Mouse (Mus musculus): ENCODE measurements around the gene Prkcb. TPM values are rescaled to one million over a fixed set of nuclear protein-coding genes. Genes with fewer than 3 reads are reported as not detected.

Prkcb gene
- polyA plus RNA-seq, 1 experiment from 2014 or later = 170 TPM

- no peaks in the 10 kb centered on the region for H3K36me3 ChIP-seq (ENCODE audit: control insufficient read depth, insufficient read depth, low read length)
- no peak overlapping the region for H3K9ac ChIP-seq (replicated peaks; ENCODE audit: low read depth, low read length)
- H3K4me1 ChIP-seq (ENCODE audit: control insufficient read depth, insufficient read depth, low read length) = no peaks in the 10 kb centered on the region
- no peak for ATAC-seq (ENCODE audit: low read depth)
- no peaks in the 10 kb centered on the region for H3K9me3 ChIP-seq (ENCODE audit: control insufficient read depth, low read length)
- no peaks in the 10 kb centered on the region for H3K27me3 ChIP-seq (ENCODE audit: control insufficient read depth, insufficient read depth, low read length)
- no peak overlapping the region for H3K4me2 ChIP-seq (ENCODE audit: low read depth, low read length)
- no peak overlapping the region for H3K27ac ChIP-seq (ENCODE audit: low read depth, low read length)
- no peak overlapping the region for H3K4me3 ChIP-seq (ENCODE audit: low read depth, low read length)
- WGBS = 62% methylated on average over 8 of the region's 8 CpGs
These were observed 33.6 kb downstream of the Prkcb start for GRCm38 (mm10) chr7:122322038-122322690.

- Histone ChIP-seq H3K4me2 (ENCODE audit: low read depth, low read length) (no peak overlapping the region), H3K36me3 (ENCODE audit: control insufficient read depth, insufficient read depth, low read length) (no peaks in the 10 kb centered on the region), H3K27ac (ENCODE audit: low read depth, low read length) (no peak overlapping the region), H3K4me3 (ENCODE audit: low read depth, low read length) (no peak overlapping the region), H3K4me1 (ENCODE audit: control insufficient read depth, insufficient read depth, low read length) (no peaks in the 10 kb centered on the region), H3K9ac (replicated peaks; ENCODE audit: low read depth, low read length) (no peak overlapping the region), H3K27me3 (ENCODE audit: control insufficient read depth, insufficient read depth, low read length) (no peaks in the 10 kb centered on the region), H3K9me3 (ENCODE audit: control insufficient read depth, low read length) (no peaks in the 10 kb centered on the region)
- no peak for ATAC-seq (ENCODE audit: low read depth)
- 92% methylated on average over 3 of the region's 3 CpGs for WGBS
These were observed 39.4 kb downstream of the Prkcb start for GRCm38 (mm10) chr7:122327942-122328341.

- H3K9ac ChIP-seq (replicated peaks; ENCODE audit: low read depth, low read length) = no peak overlapping the region
- ATAC-seq (ENCODE audit: low read depth) = no peak
- no peak overlapping the region for H3K4me3 ChIP-seq (ENCODE audit: low read depth, low read length)
- no peak overlapping the region for H3K4me2 ChIP-seq (ENCODE audit: low read depth, low read length)
- no peaks in the 10 kb centered on the region for H3K36me3 ChIP-seq (ENCODE audit: control insufficient read depth, insufficient read depth, low read length)
- H3K27ac ChIP-seq (ENCODE audit: low read depth, low read length) = no peak overlapping the region
- 83% methylated on average over 5 of the region's 5 CpGs for whole genome bisulfite sequencing
- H3K27me3 ChIP-seq (ENCODE audit: control insufficient read depth, insufficient read depth, low read length) = no peaks in the 10 kb centered on the region
- no peaks in the 10 kb centered on the region for H3K9me3 ChIP-seq (ENCODE audit: control insufficient read depth, low read length)
- H3K4me1 ChIP-seq (ENCODE audit: control insufficient read depth, insufficient read depth, low read length) = no peaks in the 10 kb centered on the region
These were observed 39.9 kb downstream of the Prkcb start for GRCm38 (mm10) chr7:122328466-122328865.

GRCm38 (mm10) chr7:122329588-122329987 is 41.0 kb downstream of the Prkcb start:
- Histone ChIP-seq H3K27ac (ENCODE audit: low read depth, low read length) (no peak overlapping the region), H3K4me2 (ENCODE audit: low read depth, low read length) (no peak overlapping the region), H3K27me3 (ENCODE audit: control insufficient read depth, insufficient read depth, low read length) (no peaks in the 10 kb centered on the region), H3K9ac (replicated peaks; ENCODE audit: low read depth, low read length) (no peak overlapping the region), H3K36me3 (ENCODE audit: control insufficient read depth, insufficient read depth, low read length) (no peaks in the 10 kb centered on the region), H3K4me3 (ENCODE audit: low read depth, low read length) (no peak overlapping the region), H3K9me3 (ENCODE audit: control insufficient read depth, low read length) (no peaks in the 10 kb centered on the region), H3K4me1 (ENCODE audit: control insufficient read depth, insufficient read depth, low read length) (no peaks in the 10 kb centered on the region)
- WGBS = 86% methylated on average over 4 of the region's 4 CpGs
- no peak for ATAC-seq (ENCODE audit: low read depth)

GRCm38 (mm10) chr7:122333686-122334085 is 45.1 kb downstream of the Prkcb start:
- ATAC-seq (ENCODE audit: low read depth) = no peak
- no peaks in the 10 kb centered on the region for H3K9me3 ChIP-seq (ENCODE audit: control insufficient read depth, low read length)
- 80% methylated on average over 7 of the region's 7 CpGs for WGBS

GRCm38 (mm10) chr7:122337302-122337701 is 48.8 kb downstream of the Prkcb start:
- Histone ChIP-seq H3K9me3 (ENCODE audit: control insufficient read depth, low read length) (no peaks in the 10 kb centered on the region), H3K36me3 (ENCODE audit: control insufficient read depth, insufficient read depth, low read length) (no peaks in the 10 kb centered on the region), H3K4me2 (ENCODE audit: low read depth, low read length) (no peak overlapping the region), H3K4me3 (ENCODE audit: low read depth, low read length) (no peak overlapping the region), H3K9ac (replicated peaks; ENCODE audit: low read depth, low read length) (no peak overlapping the region), H3K27ac (ENCODE audit: low read depth, low read length) (no peak overlapping the region), H3K4me1 (ENCODE audit: control insufficient read depth, insufficient read depth, low read length) (no peaks in the 10 kb centered on the region), H3K27me3 (ENCODE audit: control insufficient read depth, insufficient read depth, low read length) (no peaks in the 10 kb centered on the region)
- ATAC-seq (ENCODE audit: low read depth) = no peak
- 91% methylated on average over 3 of the region's 3 CpGs for WGBS

More at GRCm38 (mm10) chr7:122333686-122334085, 45.1 kb downstream of the Prkcb start:
- no peak overlapping the region for H3K9ac ChIP-seq (replicated peaks; ENCODE audit: low read depth, low read length)
- no peak overlapping the region for H3K4me2 ChIP-seq (ENCODE audit: low read depth, low read length)
- no peak overlapping the region for H3K27ac ChIP-seq (ENCODE audit: low read depth, low read length)
- H3K36me3 ChIP-seq (ENCODE audit: control insufficient read depth, insufficient read depth, low read length) = no peaks in the 10 kb centered on the region
- no peaks in the 10 kb centered on the region for H3K27me3 ChIP-seq (ENCODE audit: control insufficient read depth, insufficient read depth, low read length)
- H3K4me1 ChIP-seq (ENCODE audit: control insufficient read depth, insufficient read depth, low read length) = no peaks in the 10 kb centered on the region
- no peak overlapping the region for H3K4me3 ChIP-seq (ENCODE audit: low read depth, low read length)

GRCm38 (mm10) chr7:122338055-122338454 is 49.5 kb downstream of the Prkcb start:
- no peak overlapping the region for H3K27ac ChIP-seq (ENCODE audit: low read depth, low read length)
- no peak for ATAC-seq (ENCODE audit: low read depth)

GRCm38 (mm10) chr7:122339476-122339875 is 50.9 kb downstream of the Prkcb start:
- Histone ChIP-seq H3K9ac (replicated peaks; ENCODE audit: low read depth, low read length) (no peak overlapping the region), H3K27ac (ENCODE audit: low read depth, low read length) (no peak overlapping the region), H3K9me3 (ENCODE audit: control insufficient read depth, low read length) (no peaks in the 10 kb centered on the region), H3K4me3 (ENCODE audit: low read depth, low read length) (no peak overlapping the region), H3K27me3 (ENCODE audit: control insufficient read depth, insufficient read depth, low read length) (no peaks in the 10 kb centered on the region), H3K36me3 (ENCODE audit: control insufficient read depth, insufficient read depth, low read length) (no peaks in the 10 kb centered on the region), H3K4me2 (ENCODE audit: low read depth, low read length) (no peak overlapping the region), H3K4me1 (ENCODE audit: control insufficient read depth, insufficient read depth, low read length) (no peaks in the 10 kb centered on the region)
- ATAC-seq (ENCODE audit: low read depth) = no peak
- WGBS = 89% methylated on average over 2 of the region's 2 CpGs

More at GRCm38 (mm10) chr7:122338055-122338454, 49.5 kb downstream of the Prkcb start:
- Histone ChIP-seq H3K4me2 (ENCODE audit: low read depth, low read length) (no peak overlapping the region), H3K27me3 (ENCODE audit: control insufficient read depth, insufficient read depth, low read length) (no peaks in the 10 kb centered on the region), H3K36me3 (ENCODE audit: control insufficient read depth, insufficient read depth, low read length) (no peaks in the 10 kb centered on the region), H3K9me3 (ENCODE audit: control insufficient read depth, low read length) (no peaks in the 10 kb centered on the region), H3K4me1 (ENCODE audit: control insufficient read depth, insufficient read depth, low read length) (no peaks in the 10 kb centered on the region), H3K4me3 (ENCODE audit: low read depth, low read length) (no peak overlapping the region), H3K9ac (replicated peaks; ENCODE audit: low read depth, low read length) (no peak overlapping the region)
- 52% methylated on average over 3 of the region's 3 CpGs for WGBS

GRCm38 (mm10) chr7:122341813-122342212 is 53.3 kb downstream of the Prkcb start:
- H3K36me3 ChIP-seq (ENCODE audit: control insufficient read depth, insufficient read depth, low read length) = no peaks in the 10 kb centered on the region
- 68% methylated on average over 3 of the region's 3 CpGs for WGBS
- no peaks in the 10 kb centered on the region for H3K27me3 ChIP-seq (ENCODE audit: control insufficient read depth, insufficient read depth, low read length)
- no peak overlapping the region for H3K4me2 ChIP-seq (ENCODE audit: low read depth, low read length)
- no peak overlapping the region for H3K4me3 ChIP-seq (ENCODE audit: low read depth, low read length)
- peaks cover 7% of the 10 kb centered on the region for H3K4me1 ChIP-seq (ENCODE audit: control insufficient read depth, insufficient read depth, low read length)
- no peak for ATAC-seq (ENCODE audit: low read depth)
- no peak overlapping the region for H3K27ac ChIP-seq (ENCODE audit: low read depth, low read length)
- H3K9me3 ChIP-seq (ENCODE audit: control insufficient read depth, low read length) = no peaks in the 10 kb centered on the region
- no peak overlapping the region for H3K9ac ChIP-seq (replicated peaks; ENCODE audit: low read depth, low read length)
